Mouse (Mus musculus) liver, embryonic 15.5 days (tissue): Measurements from ENCODE around the gene Rabggta. TPM values are rescaled to one million over a fixed set of nuclear protein-coding genes. Genes with fewer than 3 reads are reported as not detected.

ENCODE experiments used
- ATAC-seq: fragments of 200-750 bp; cut with Nextera tagmentation; 2 replicates; pipeline ENCODE4 v1.8.0; 2017; ENCODE audit warnings: moderate number of reproducible peaks, mild to moderate bottlenecking, moderate library complexity; ENCODE audit not compliant: insufficient read depth
- H3K27ac ChIP-seq: fragments of 300-500 bp; sonication (generic); replicated peaks from 2 replicates; pipeline ENCODE4 v1.5.1; 2015; ENCODE audit warnings: mild to moderate bottlenecking, inconsistent platforms
- H3K27me3 ChIP-seq: fragments of 300-500 bp; sonication (generic); 2 replicates; pipeline ENCODE4 v1.6.1; 2015; ENCODE audit warnings: mild to moderate bottlenecking, inconsistent platforms
- H3K36me3 ChIP-seq: fragments of 300-500 bp; sonication (generic); replicated peaks from 2 replicates; pipeline ENCODE4 v1.6.1; 2015; ENCODE audit warnings: moderate library complexity, mild to moderate bottlenecking, inconsistent platforms
- H3K4me1 ChIP-seq: fragments of 300-500 bp; sonication (generic); replicated peaks from 2 replicates; pipeline ENCODE4 v1.6.1; 2015; ENCODE audit warnings: inconsistent platforms
- H3K4me2 ChIP-seq: fragments of 300-500 bp; sonication (generic); 2 replicates; pipeline ENCODE4 v1.6.1; 2015; ENCODE audit warnings: moderate library complexity, mild to moderate bottlenecking, inconsistent platforms
- H3K4me3 ChIP-seq: fragments of 300-500 bp; sonication (generic); replicated peaks from 2 replicates; pipeline ENCODE4 v1.5.1; 2015; ENCODE audit warnings: mild to moderate bottlenecking, inconsistent platforms
- H3K9ac ChIP-seq: fragments of 300-500 bp; sonication (generic); 2 replicates; pipeline ENCODE4 v1.6.1; 2015; ENCODE audit warnings: moderate library complexity, mild to moderate bottlenecking, inconsistent platforms
- H3K9me3 ChIP-seq: fragments of 300-500 bp; sonication (generic); replicated peaks from 2 replicates; pipeline ENCODE4 v1.6.1; 2016; ENCODE audit warnings: inconsistent platforms
- WGBS: fragments of 180-500 bp; shearing (Covaris S2); methylation state at CpG from one replicate; pipeline ENCODE4 v1.1.7; 2015; ENCODE audit warnings: mixed read lengths; ENCODE audit not compliant: insufficient replicate concordance; 5-methylcytosine and 5-hydroxymethylcytosine counted together
- polyA plus RNA-seq: library from polyadenylated mRNA; unstranded; fragments of >200 nt; fragmentation: Nextera tagmentation; extraction: Ambion mirVana; gene quantifications from 2 replicates; pipeline ENCODE4 v1.2.1, GENCODE M21; 2015

Gene Rabggta
- polyA plus RNA-seq, 1 experiment from 2014 or later = 10.5 TPM

GRCm38 (mm10) chr14:55758363-55758784, 36.3 kb upstream of the Rabggta start, which contains the start of gene Cideb:
TSS of gene Cideb (minus strand) at chr14:55758458.
- Histone ChIP-seq H3K9ac (no peak within 1 kb of the TSS), H3K36me3 (peaks cover 35% of the 10 kb centered on the region), H3K27ac (peak within 1 kb of the TSS; percentile 75), H3K4me3 (peak within 1 kb of the TSS; percentile 43), H3K4me2 (peak within 1 kb of the TSS; percentile 38), H3K4me1 (peaks cover 37% of the 10 kb centered on the region), H3K27me3 (peaks cover 28% of the 10 kb centered on the region), H3K9me3 (no peaks in the 10 kb centered on the region)
- ATAC-seq = peak; percentile 41; the same call in 1 of the 2 replicates
- 10% methylated on average over 8 of the region's 8 CpGs for WGBS

GRCm38 (mm10) chr14:55757566-55757965, 35.5 kb upstream of the Rabggta start:
- ATAC-seq = no peak

GRCm38 (mm10) chr14:55747051-55747847, 25.2 kb upstream of the Rabggta start:
- Histone ChIP-seq H3K4me2 (peak overlapping the region; percentile 90), H3K9ac (no peak overlapping the region), H3K9me3 (no peaks in the 10 kb centered on the region), H3K27me3 (no peaks in the 10 kb centered on the region), H3K4me1 (peaks cover 41% of the 10 kb centered on the region), H3K4me3 (peak overlapping the region; percentile 85), H3K36me3 (peaks cover 43% of the 10 kb centered on the region), H3K27ac (no peak overlapping the region)
- WGBS = 75% methylated on average over 10 of the region's 10 CpGs
- no peak for ATAC-seq

More at GRCm38 (mm10) chr14:55757566-55757965, 35.5 kb upstream of the Rabggta start:
- Histone ChIP-seq H3K4me1 (peaks cover 31% of the 10 kb centered on the region), H3K9me3 (no peaks in the 10 kb centered on the region), H3K4me3 (peak overlapping the region; percentile 43), H3K9ac (no peak overlapping the region), H3K27me3 (peaks cover 20% of the 10 kb centered on the region), H3K36me3 (peaks cover 43% of the 10 kb centered on the region), H3K27ac (peak overlapping the region; percentile 75), H3K4me2 (peak overlapping the region; percentile 38)
- 16% methylated on average over 6 of the region's 6 CpGs for WGBS

- H3K27me3 ChIP-seq = no peaks in the 10 kb centered on the region
- H3K36me3 ChIP-seq = peaks cover 30% of the 10 kb centered on the region
- no peak for ATAC-seq
- peak overlapping the region; percentile 75 for H3K27ac ChIP-seq
- H3K4me1 ChIP-seq = peaks cover 41% of the 10 kb centered on the region
- under 1% methylated on average over 31 of the region's 31 CpGs for WGBS
- peak overlapping the region; percentile 78 for H3K9ac ChIP-seq
- peak overlapping the region; percentile 90 for H3K4me2 ChIP-seq
- H3K9me3 ChIP-seq = no peaks in the 10 kb centered on the region
- peak overlapping the region; percentile 85 for H3K4me3 ChIP-seq
Measured at GRCm38 (mm10) chr14:55745861-55746237, 23.8 kb upstream of the Rabggta start.

- peak within 1 kb of the TSS; percentile 75 for H3K27ac ChIP-seq
- peak within 1 kb of the TSS; percentile 78 for H3K9ac ChIP-seq
- H3K27me3 ChIP-seq = no peaks in the 10 kb centered on the region
- 2% methylated on average over 48 of the region's 48 CpGs for WGBS
- H3K9me3 ChIP-seq = no peaks in the 10 kb centered on the region
- H3K4me1 ChIP-seq = peaks cover 41% of the 10 kb centered on the region
- peak within 1 kb of the TSS; percentile 85 for H3K4me3 ChIP-seq
- H3K4me2 ChIP-seq = peak within 1 kb of the TSS; percentile 90
- peaks cover 25% of the 10 kb centered on the region for H3K36me3 ChIP-seq
- peak; percentile 86 for ATAC-seq
Measured at GRCm38 (mm10) chr14:55745180-55745860, 23.3 kb upstream of the Rabggta start, which contains the start of the genes Dhrs1 and Nop9. TSS of gene Dhrs1 (minus strand) at chr14:55745690. TSS of gene Nop9 (plus strand) at chr14:55745693.

- Histone ChIP-seq H3K4me2 (peak overlapping the region; percentile 90), H3K4me1 (peaks cover 41% of the 10 kb centered on the region), H3K27ac (0 out of 2 replicates have a peak overlapping the region, but pooled peaks have one; percentile 0), H3K9me3 (no peaks in the 10 kb centered on the region), H3K9ac (no peak overlapping the region), H3K4me3 (no peak overlapping the region), H3K27me3 (no peaks in the 10 kb centered on the region), H3K36me3 (peaks cover 22% of the 10 kb centered on the region; the same call in 1 of the 2 replicates)
- 17% methylated on average over 10 of the region's 10 CpGs for WGBS
- ATAC-seq = peak; percentile 40
Measured at GRCm38 (mm10) chr14:55743711-55744110, 21.6 kb upstream of the Rabggta start.

- WGBS = 67% methylated on average over 9 of the region's 9 CpGs
- Histone ChIP-seq H3K4me2 (no peak overlapping the region), H3K9ac (no peak overlapping the region), H3K4me1 (no peaks in the 10 kb centered on the region), H3K27ac (no peak overlapping the region), H3K4me3 (no peak overlapping the region), H3K36me3 (peaks cover 14% of the 10 kb centered on the region; the same call in 1 of the 2 replicates), H3K9me3 (no peaks in the 10 kb centered on the region), H3K27me3 (no peaks in the 10 kb centered on the region; the same call in 1 of the 2 replicates)
- ATAC-seq = no peak
Measured at GRCm38 (mm10) chr14:55737086-55737687, 15.1 kb upstream of the Rabggta start.

GRCm38 (mm10) chr14:55735758-55736157, 13.7 kb upstream of the Rabggta start:
- 52% methylated on average over 4 of the region's 4 CpGs for WGBS
- Histone ChIP-seq H3K4me3 (no peak overlapping the region), H3K9me3 (no peaks in the 10 kb centered on the region), H3K4me2 (no peak overlapping the region), H3K27me3 (no peaks in the 10 kb centered on the region; the same call in 1 of the 2 replicates), H3K36me3 (peaks cover 14% of the 10 kb centered on the region; the same call in 1 of the 2 replicates), H3K4me1 (no peaks in the 10 kb centered on the region), H3K27ac (no peak overlapping the region), H3K9ac (no peak overlapping the region)
- no peak for ATAC-seq

- peaks cover 13% of the 10 kb centered on the region; the same call in 1 of the 2 replicates for H3K36me3 ChIP-seq
- no peak overlapping the region for H3K9ac ChIP-seq
- H3K9me3 ChIP-seq = no peaks in the 10 kb centered on the region
- WGBS = 58% methylated on average over 3 of the region's 3 CpGs
- H3K27me3 ChIP-seq = peaks cover 1% of the 10 kb centered on the region; the same call in 1 of the 2 replicates
- ATAC-seq = no peak
- no peak overlapping the region for H3K4me2 ChIP-seq
- H3K4me1 ChIP-seq = no peaks in the 10 kb centered on the region
- no peak overlapping the region for H3K27ac ChIP-seq
- no peak overlapping the region for H3K4me3 ChIP-seq
Measured at GRCm38 (mm10) chr14:55735334-55735733, 13.3 kb upstream of the Rabggta start.

GRCm38 (mm10) chr14:55734869-55735268, 12.8 kb upstream of the Rabggta start:
- ATAC-seq = no peak
- 57% methylated on average over 7 of the region's 7 CpGs for WGBS

More at GRCm38 (mm10) chr14:55734869-55735268, 12.8 kb upstream of the Rabggta start:
- H3K27ac ChIP-seq = no peak overlapping the region
- peaks cover 9% of the 10 kb centered on the region; the same call in 1 of the 2 replicates for H3K36me3 ChIP-seq
- H3K9me3 ChIP-seq = no peaks in the 10 kb centered on the region
- H3K4me3 ChIP-seq = no peak overlapping the region
- no peak overlapping the region for H3K4me2 ChIP-seq
- no peaks in the 10 kb centered on the region for H3K4me1 ChIP-seq
- no peak overlapping the region for H3K9ac ChIP-seq
- H3K27me3 ChIP-seq = peaks cover 6% of the 10 kb centered on the region; the same call in 1 of the 2 replicates
